Mouse (Mus musculus) CH12.LX (cell line): ENCODE data around the gene Olfr175-ps1. TPM values are rescaled to one million over a fixed set of nuclear protein-coding genes. Genes with fewer than 3 reads are reported as not detected.

Source experiments
- polyA plus RNA-seq: library from polyadenylated mRNA; unstranded; fragments of >175 nt; gene quantifications from 2 replicates; pipeline ENCODE4 v1.2.1, GENCODE M21; 2012; ENCODE audit warnings: low read depth; ENCODE audit not compliant: insufficient read length
- total RNA-seq, 2 experiments: library from RNA; depleted of rRNA; stranded (reverse); fragments of 300-350 nt in 1 of 2; fragments of >200 nt in 1 of 2; gene quantifications; 2 replicates each; pipeline ENCODE4 v1.2.3; 2012 to 2014

The Olfr175-ps1 gene
- total and polyA plus RNA-seq, 3 experiments: 0.46 to 3.1 (median 0.89) TPM

Other genes with a start within 250 kb of the Olfr175-ps1 start
- gene Gm813, start 209.8 kb downstream of the Olfr175-ps1 start, total RNA-seq (2012; rRNA removed): not detected in 2 replicates
- gene Gm813, start 209.8 kb downstream of the Olfr175-ps1 start, total RNA-seq (2014; rRNA removed): not detected in 2 replicates
- gene Gm813, start 209.8 kb downstream of the Olfr175-ps1 start, polyA plus RNA-seq: not detected in 2 replicates
- gene E330017A01Rik, start 188.0 kb downstream of the Olfr175-ps1 start, total RNA-seq (2012; rRNA removed): 0.17 and 0.21 TPM in 2 replicates
- gene E330017A01Rik, start 188.0 kb downstream of the Olfr175-ps1 start, total RNA-seq (2014; rRNA removed): not detected in 2 replicates
- not detected in 2 replicates for gene E330017A01Rik, start 188.0 kb downstream of the Olfr175-ps1 start, polyA plus RNA-seq
- gene Cpox, start 156.5 kb downstream of the Olfr175-ps1 start, total RNA-seq (2012; rRNA removed): 77.2 and 91.4 TPM in 2 replicates
- 70.3 and 74.5 TPM in 2 replicates for gene Cpox, start 156.5 kb downstream of the Olfr175-ps1 start, total RNA-seq (2014; rRNA removed)
- gene Cpox, start 156.5 kb downstream of the Olfr175-ps1 start, polyA plus RNA-seq: 72.3 and 75.6 TPM in 2 replicates
- 13.8 and 14.5 TPM in 2 replicates for gene Gpr15, start 107.7 kb downstream of the Olfr175-ps1 start, total RNA-seq (2012; rRNA removed)
- gene Gpr15, start 107.7 kb downstream of the Olfr175-ps1 start, total RNA-seq (2014; rRNA removed): 8.3 and 8.7 TPM in 2 replicates
- 3.9 and 4.7 TPM in 2 replicates for gene Gpr15, start 107.7 kb downstream of the Olfr175-ps1 start, polyA plus RNA-seq
- gene Cldnd1, start 98.9 kb downstream of the Olfr175-ps1 start, total RNA-seq (2012; rRNA removed): 59.9 and 63.8 TPM in 2 replicates
- gene Cldnd1, start 98.9 kb downstream of the Olfr175-ps1 start, total RNA-seq (2014; rRNA removed): 78.0 and 78.7 TPM in 2 replicates
- gene Cldnd1, start 98.9 kb downstream of the Olfr175-ps1 start, polyA plus RNA-seq: 65.6 and 80.6 TPM in 2 replicates
- gene Olfr172, start 63.6 kb downstream of the Olfr175-ps1 start, total RNA-seq (2012; rRNA removed): not detected in 2 replicates
- not detected in 2 replicates for gene Olfr172, start 63.6 kb downstream of the Olfr175-ps1 start, total RNA-seq (2014; rRNA removed)
- gene Olfr172, start 63.6 kb downstream of the Olfr175-ps1 start, polyA plus RNA-seq: not detected in 2 replicates
- gene Olfr173, start 26.5 kb downstream of the Olfr175-ps1 start, total RNA-seq (2012; rRNA removed): not detected in 2 replicates
- gene Olfr173, start 26.5 kb downstream of the Olfr175-ps1 start, total RNA-seq (2014; rRNA removed): not detected in 2 replicates
- not detected in 2 replicates for gene Olfr173, start 26.5 kb downstream of the Olfr175-ps1 start, polyA plus RNA-seq
- gene Olfr177, start 48.0 kb upstream of the Olfr175-ps1 start, total RNA-seq (2012; rRNA removed): not detected in 2 replicates
- not detected in 2 replicates for gene Olfr177, start 48.0 kb upstream of the Olfr175-ps1 start, total RNA-seq (2014; rRNA removed)
- not detected in 2 replicates for gene Olfr177, start 48.0 kb upstream of the Olfr175-ps1 start, polyA plus RNA-seq
- not detected in 2 replicates for gene Olfr178, start 65.3 kb upstream of the Olfr175-ps1 start, total RNA-seq (2012; rRNA removed)
- gene Olfr178, start 65.3 kb upstream of the Olfr175-ps1 start, total RNA-seq (2014; rRNA removed): not detected in 2 replicates
- gene Olfr178, start 65.3 kb upstream of the Olfr175-ps1 start, polyA plus RNA-seq: not detected in 2 replicates
- gene Olfr181, start 102.0 kb upstream of the Olfr175-ps1 start, total RNA-seq (2012; rRNA removed): not detected in 2 replicates
- not detected in 2 replicates for gene Olfr181, start 102.0 kb upstream of the Olfr175-ps1 start, total RNA-seq (2014; rRNA removed)
- not detected in 2 replicates for gene Olfr181, start 102.0 kb upstream of the Olfr175-ps1 start, polyA plus RNA-seq
- gene Olfr180, start 102.6 kb upstream of the Olfr175-ps1 start, total RNA-seq (2012; rRNA removed): not detected in 2 replicates
- not detected in 2 replicates for gene Olfr180, start 102.6 kb upstream of the Olfr175-ps1 start, total RNA-seq (2014; rRNA removed)
- not detected in 2 replicates for gene Olfr180, start 102.6 kb upstream of the Olfr175-ps1 start, polyA plus RNA-seq
- not detected in 2 replicates for gene Olfr183, start 168.6 kb upstream of the Olfr175-ps1 start, total RNA-seq (2012; rRNA removed)
- gene Olfr183, start 168.6 kb upstream of the Olfr175-ps1 start, total RNA-seq (2014; rRNA removed): not detected in 2 replicates
- not detected in 2 replicates for gene Olfr183, start 168.6 kb upstream of the Olfr175-ps1 start, polyA plus RNA-seq
- not detected in 2 replicates for gene Olfr186, start 203.5 kb upstream of the Olfr175-ps1 start, total RNA-seq (2012; rRNA removed)
- gene Olfr186, start 203.5 kb upstream of the Olfr175-ps1 start, total RNA-seq (2014; rRNA removed): not detected in 2 replicates
- gene Olfr186, start 203.5 kb upstream of the Olfr175-ps1 start, polyA plus RNA-seq: not detected in 2 replicates
- not detected in 2 replicates for gene Olfr187, start 213.0 kb upstream of the Olfr175-ps1 start, total RNA-seq (2012; rRNA removed)
- not detected in 2 replicates for gene Olfr187, start 213.0 kb upstream of the Olfr175-ps1 start, total RNA-seq (2014; rRNA removed)
- gene Olfr187, start 213.0 kb upstream of the Olfr175-ps1 start, polyA plus RNA-seq: not detected in 2 replicates